Mouse (Mus musculus): ENCODE data around the gene Rgs7bp. TPM values are rescaled to one million over a fixed set of nuclear protein-coding genes. Genes with fewer than 3 reads are reported as not detected.
A peak's percentile ranks its signal among the peaks of the same experiment; 100 is the strongest.

The Rgs7bp gene
- total and polyA plus RNA-seq, 3 experiments: 1.1 to 4.9 (median 4.3) TPM

GRCm38 (mm10) chr13:105048662-105049061 is 6.1 kb downstream of the Rgs7bp start:
- H3K36me3 ChIP-seq (ENCODE audit: control insufficient read depth, insufficient read depth, low read length): no peaks in the 10 kb centered on the region
- no peak overlapping the region for H3K4me3 ChIP-seq
- peaks cover 2% of the 10 kb centered on the region; the same call in 1 of the 2 replicates for H3K27me3 ChIP-seq (ENCODE audit: control insufficient read depth, insufficient read depth, low read length)
- intact Hi-C loops (cut with DNase I): loop anchor here (2.0 to 5.0 kb wide), 2 partner anchors 100 to 231 kb away; partner anchors contain the start of gene Cwc27
- no peak overlapping the region for H3K27ac ChIP-seq
- peaks cover 7% of the 10 kb centered on the region for H3K4me1 ChIP-seq (ENCODE audit: control insufficient read depth, insufficient read depth, low read length)
- DNase-seq: peak in 1 of 2 experiments; percentile 10
- peak; percentile 39 for TF ChIP-seq CTCF (IDR thresholded peaks at IDR 0.05)
- TF ChIP-seq EP300 (IDR thresholded peaks at IDR 0.05; ENCODE audit: insufficient read depth, low read depth, low read length): no peak
- 28% methylated on average over 8 of the region's 8 CpGs for WGBS
- no peaks in the 10 kb centered on the region for H3K79me2 ChIP-seq (replicated peaks; ENCODE audit: control insufficient read depth, insufficient read depth, low read length)
- no peak overlapping the region for H3K9ac ChIP-seq (ENCODE audit: low read depth, low read length)

GRCm38 (mm10) chr13:105047377-105047776 is 7.4 kb downstream of the Rgs7bp start:
- Histone ChIP-seq H3K27me3 (ENCODE audit: control insufficient read depth, insufficient read depth, low read length) (peaks cover 2% of the 10 kb centered on the region; the same call in 1 of the 2 replicates), H3K36me3 (ENCODE audit: control insufficient read depth, insufficient read depth, low read length) (no peaks in the 10 kb centered on the region), H3K79me2 (replicated peaks; ENCODE audit: control insufficient read depth, insufficient read depth, low read length) (no peaks in the 10 kb centered on the region), H3K4me3 (0 out of 2 replicates have a peak overlapping the region, but pooled peaks have one; percentile 24), H3K9ac (ENCODE audit: low read depth, low read length) (0 out of 2 replicates have a peak overlapping the region, but pooled peaks have one; percentile 8), H3K4me1 (ENCODE audit: control insufficient read depth, insufficient read depth, low read length) (peaks cover 5% of the 10 kb centered on the region), H3K27ac (no peak overlapping the region)
- WGBS: 32% methylated on average over 9 of the region's 9 CpGs
- DNase-seq: no peak
- intact Hi-C loops (cut with DNase I): loop anchor here (5.0 kb wide), 1 partner anchor 230 kb away; the partner anchor contains the start of gene Cwc27
- TF ChIP-seq POLR2A (IDR thresholded peaks at IDR 0.05; ENCODE audit: insufficient read depth, low read depth, low read length) (no peak), CTCF (IDR thresholded peaks at IDR 0.05) (no peak), EP300 (IDR thresholded peaks at IDR 0.05; ENCODE audit: insufficient read depth, low read depth, low read length) (no peak)

GRCm38 (mm10) chr13:105043882-105044281 is 10.8 kb downstream of the Rgs7bp start:
- no peaks in the 10 kb centered on the region for H3K79me2 ChIP-seq (replicated peaks; ENCODE audit: control insufficient read depth, insufficient read depth, low read length)
- TF ChIP-seq POLR2A (IDR thresholded peaks at IDR 0.05; ENCODE audit: insufficient read depth, low read depth, low read length): no peak
- TF ChIP-seq EP300 (IDR thresholded peaks at IDR 0.05; ENCODE audit: insufficient read depth, low read depth, low read length): no peak
- no peak for TF ChIP-seq CTCF (IDR thresholded peaks at IDR 0.05)
- DNase-seq: no peak
- peaks cover 5% of the 10 kb centered on the region for H3K4me1 ChIP-seq (ENCODE audit: control insufficient read depth, insufficient read depth, low read length)
- no peak overlapping the region for H3K4me3 ChIP-seq
- intact Hi-C loops (cut with DNase I): no loop called here
- H3K9ac ChIP-seq (ENCODE audit: low read depth, low read length): no peak overlapping the region
- H3K27me3 ChIP-seq (ENCODE audit: control insufficient read depth, insufficient read depth, low read length): peaks cover 2% of the 10 kb centered on the region; the same call in 1 of the 2 replicates
- H3K27ac ChIP-seq: no peak overlapping the region
- no peaks in the 10 kb centered on the region for H3K36me3 ChIP-seq (ENCODE audit: control insufficient read depth, insufficient read depth, low read length)
- WGBS: 56% methylated on average over 3 of the region's 3 CpGs

GRCm38 (mm10) chr13:105038334-105038733 is 16.4 kb downstream of the Rgs7bp start:
- no peak overlapping the region for H3K4me3 ChIP-seq
- intact Hi-C loops (cut with DNase I): no loop called here
- TF ChIP-seq POLR2A (IDR thresholded peaks at IDR 0.05; ENCODE audit: insufficient read depth, low read depth, low read length) (no peak), CTCF (IDR thresholded peaks at IDR 0.05) (no peak), EP300 (IDR thresholded peaks at IDR 0.05; ENCODE audit: insufficient read depth, low read depth, low read length) (no peak)
- no peaks in the 10 kb centered on the region for H3K36me3 ChIP-seq (ENCODE audit: control insufficient read depth, insufficient read depth, low read length)
- H3K27me3 ChIP-seq (ENCODE audit: control insufficient read depth, insufficient read depth, low read length): no peaks in the 10 kb centered on the region
- DNase-seq: no peak
- no peaks in the 10 kb centered on the region for H3K4me1 ChIP-seq (ENCODE audit: control insufficient read depth, insufficient read depth, low read length)
- H3K9ac ChIP-seq (ENCODE audit: low read depth, low read length): no peak overlapping the region
- 86% methylated on average over 5 of the region's 5 CpGs for WGBS
- H3K27ac ChIP-seq: no peak overlapping the region
- H3K79me2 ChIP-seq (replicated peaks; ENCODE audit: control insufficient read depth, insufficient read depth, low read length): no peaks in the 10 kb centered on the region

- Histone ChIP-seq H3K4me3 (no peak overlapping the region), H3K9ac (ENCODE audit: low read depth, low read length) (no peak overlapping the region), H3K4me1 (ENCODE audit: control insufficient read depth, insufficient read depth, low read length) (no peaks in the 10 kb centered on the region), H3K27ac (no peak overlapping the region), H3K36me3 (ENCODE audit: control insufficient read depth, insufficient read depth, low read length) (no peaks in the 10 kb centered on the region), H3K79me2 (replicated peaks; ENCODE audit: control insufficient read depth, insufficient read depth, low read length) (no peaks in the 10 kb centered on the region), H3K27me3 (ENCODE audit: control insufficient read depth, insufficient read depth, low read length) (no peaks in the 10 kb centered on the region)
- no peak for DNase-seq
- intact Hi-C loops (cut with DNase I): no loop called here
- 76% methylated on average over 12 of the region's 12 CpGs for WGBS
- no peak for TF ChIP-seq POLR2A (IDR thresholded peaks at IDR 0.05; ENCODE audit: insufficient read depth, low read depth, low read length)
- no peak for TF ChIP-seq CTCF (IDR thresholded peaks at IDR 0.05)
- no peak for TF ChIP-seq EP300 (IDR thresholded peaks at IDR 0.05; ENCODE audit: insufficient read depth, low read depth, low read length)
Observed at GRCm38 (mm10) chr13:105037816-105038215, 16.9 kb downstream of the Rgs7bp start.

- no peaks in the 10 kb centered on the region for H3K36me3 ChIP-seq (ENCODE audit: control insufficient read depth, insufficient read depth, low read length)
- no peaks in the 10 kb centered on the region for H3K27me3 ChIP-seq (ENCODE audit: control insufficient read depth, insufficient read depth, low read length)
- no peak for DNase-seq
- no peak overlapping the region for H3K4me3 ChIP-seq
- TF ChIP-seq EP300 (IDR thresholded peaks at IDR 0.05; ENCODE audit: insufficient read depth, low read depth, low read length) (no peak), CTCF (IDR thresholded peaks at IDR 0.05) (no peak), POLR2A (IDR thresholded peaks at IDR 0.05; ENCODE audit: insufficient read depth, low read depth, low read length) (no peak)
- intact Hi-C loops (cut with DNase I): no loop called here
- no peak overlapping the region for H3K9ac ChIP-seq (ENCODE audit: low read depth, low read length)
- H3K4me1 ChIP-seq (ENCODE audit: control insufficient read depth, insufficient read depth, low read length): no peaks in the 10 kb centered on the region
- no peaks in the 10 kb centered on the region for H3K79me2 ChIP-seq (replicated peaks; ENCODE audit: control insufficient read depth, insufficient read depth, low read length)
- H3K27ac ChIP-seq: no peak overlapping the region
Observed at GRCm38 (mm10) chr13:105031882-105032281, 22.8 kb downstream of the Rgs7bp start.

Data from heart, adult 2 months (tissue).